Mouse (Mus musculus) bone marrow macrophage, adult 2 months (primary cell): Measurements from ENCODE around the gene Lrba.

Experiments used
- CTCF ChIP-seq: IDR thresholded peaks from 2 replicates; pipeline ENCODE4 v1.5.1; 2012; ENCODE audit warnings: low read depth, mild to moderate bottlenecking, low read length, moderate library complexity
- POLR2A ChIP-seq: IDR thresholded peaks from 2 replicates; pipeline ENCODE4 v1.6.1; 2012; ENCODE audit warnings: mild to moderate bottlenecking, low read depth, low read length, borderline replicate concordance

GRCm38 (mm10) chr3:86375276-86375675, 150.8 kb downstream of the Lrba start:
- TF ChIP-seq POLR2A = no peak
- TF ChIP-seq CTCF = no peak
